Mouse (Mus musculus): ENCODE measurements around the gene Cpsf2.

Cpsf2 gene

DNA sequence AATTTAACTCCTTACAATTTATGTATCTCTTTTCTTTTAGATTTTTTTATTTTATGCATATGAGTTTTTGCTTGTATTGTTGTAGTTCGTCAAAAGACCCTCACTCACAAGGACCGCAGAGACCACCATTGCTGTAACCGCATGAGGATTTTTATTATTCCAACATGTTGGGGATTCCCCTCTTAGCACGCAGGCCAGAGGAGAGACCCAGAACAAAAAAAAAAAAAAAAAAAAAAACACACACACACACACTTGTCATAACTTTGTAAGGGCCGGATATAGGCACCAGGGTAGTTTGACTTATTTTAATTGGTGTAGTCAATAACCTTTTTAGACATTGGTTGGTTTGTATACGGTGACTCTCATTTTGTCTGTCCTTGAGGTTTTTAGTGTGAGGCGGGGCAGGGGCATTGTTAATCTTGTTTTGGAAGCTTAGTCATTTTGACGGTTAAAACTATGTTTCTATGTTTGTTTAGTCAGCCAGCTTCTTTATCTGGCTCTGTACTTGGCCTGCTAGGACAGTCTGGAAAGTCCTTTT, 3.5 kb downstream of the Cpsf2 start:
- in situ Hi-C loops (cut with MboI; ENCODE audit: low sequenced_read_pairs): loop anchor here (25.0 kb wide), 1 partner anchor 483 kb away; the partner anchor contains the start of gene Golga5

DNA sequence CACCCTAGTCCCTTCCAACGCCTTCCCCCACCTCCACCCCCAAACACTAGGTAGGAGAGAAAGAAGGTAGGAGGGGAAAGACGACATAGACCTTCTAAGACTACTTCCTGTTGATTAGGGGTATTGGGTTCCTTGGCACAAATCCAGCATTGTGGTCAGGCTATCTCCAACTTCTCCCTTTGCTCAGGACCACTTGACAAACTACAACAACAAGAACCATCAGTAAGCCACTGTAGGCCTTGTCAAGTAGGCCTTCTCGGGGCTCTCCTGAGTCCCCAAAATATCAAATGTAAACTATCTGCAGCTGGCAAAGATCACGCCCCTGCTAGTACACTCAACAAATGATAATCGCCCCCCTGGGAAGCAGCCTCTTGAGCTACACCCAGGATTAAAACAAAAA, 4.5 kb downstream of the Cpsf2 start:
- in situ Hi-C loops (cut with MboI; ENCODE audit: low sequenced_read_pairs): loop anchor here (25.0 kb wide), 1 partner anchor 482 kb away; the partner anchor contains the start of gene Golga5

DNA sequence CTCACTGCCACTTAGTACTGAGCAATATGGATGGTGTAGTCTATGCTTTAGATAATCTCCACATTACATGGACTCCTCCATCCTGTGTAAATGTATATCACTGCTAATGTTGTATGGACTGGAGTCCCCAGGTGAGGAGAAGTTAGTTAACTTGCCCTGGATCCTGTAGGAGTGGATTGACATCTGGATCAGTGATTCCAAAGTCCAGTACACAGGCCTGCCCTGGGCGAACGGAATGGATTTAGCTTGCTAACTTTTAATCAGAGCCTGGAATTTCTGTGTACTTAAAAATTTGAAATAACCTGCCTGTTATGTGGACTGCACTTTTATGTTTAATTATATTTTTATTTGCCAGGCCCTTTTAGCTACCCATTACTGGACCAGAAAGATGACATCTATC, 5.8 kb downstream of the Cpsf2 start:
- in situ Hi-C loops (cut with MboI; ENCODE audit: low sequenced_read_pairs): loop anchor here (25.0 kb wide), 1 partner anchor 481 kb away; the partner anchor contains the start of gene Golga5

DNA sequence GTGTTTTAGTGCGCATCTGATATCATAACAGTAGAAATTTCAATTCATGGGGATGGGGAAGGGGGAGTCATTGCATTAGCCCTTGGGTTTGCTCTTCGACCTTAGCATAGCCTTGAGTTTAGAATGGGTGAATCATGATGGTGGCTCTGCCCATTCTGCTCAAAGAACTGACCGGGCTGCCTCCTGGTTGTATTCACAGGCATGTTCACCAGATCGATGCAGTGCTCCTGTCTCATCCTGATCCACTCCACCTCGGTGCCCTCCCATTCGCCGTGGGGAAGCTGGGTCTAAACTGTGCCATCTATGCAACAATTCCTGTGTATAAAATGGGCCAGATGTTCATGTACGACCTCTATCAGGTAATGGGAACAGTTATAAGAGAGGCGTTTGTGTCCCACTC, 7.2 kb downstream of the Cpsf2 start:
- in situ Hi-C loops (cut with MboI; ENCODE audit: low sequenced_read_pairs): loop anchor here (25.0 kb wide), 1 partner anchor 479 kb away; the partner anchor contains the start of gene Golga5

DNA sequence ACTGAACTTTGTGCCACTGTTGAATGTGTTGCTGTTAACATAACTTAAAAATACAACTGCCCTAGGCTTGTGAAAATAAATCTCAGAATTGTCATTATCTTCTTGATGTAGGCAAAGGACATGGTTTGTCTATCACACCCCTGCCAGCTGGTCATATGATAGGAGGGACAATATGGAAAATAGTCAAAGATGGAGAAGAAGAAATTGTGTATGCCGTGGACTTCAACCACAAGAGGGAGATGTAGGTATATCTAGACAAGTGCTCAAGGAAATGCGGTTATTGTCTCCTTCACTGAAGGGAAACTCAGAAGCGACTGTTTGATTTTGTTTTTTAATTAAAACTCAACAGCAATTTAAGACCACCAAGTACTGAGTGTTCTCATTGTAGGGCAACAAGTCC, 9.3 kb downstream of the Cpsf2 start:
- in situ Hi-C loops (cut with MboI; ENCODE audit: low sequenced_read_pairs): loop anchor here (25.0 kb wide), 1 partner anchor 477 kb away; the partner anchor contains the start of gene Golga5

DNA sequence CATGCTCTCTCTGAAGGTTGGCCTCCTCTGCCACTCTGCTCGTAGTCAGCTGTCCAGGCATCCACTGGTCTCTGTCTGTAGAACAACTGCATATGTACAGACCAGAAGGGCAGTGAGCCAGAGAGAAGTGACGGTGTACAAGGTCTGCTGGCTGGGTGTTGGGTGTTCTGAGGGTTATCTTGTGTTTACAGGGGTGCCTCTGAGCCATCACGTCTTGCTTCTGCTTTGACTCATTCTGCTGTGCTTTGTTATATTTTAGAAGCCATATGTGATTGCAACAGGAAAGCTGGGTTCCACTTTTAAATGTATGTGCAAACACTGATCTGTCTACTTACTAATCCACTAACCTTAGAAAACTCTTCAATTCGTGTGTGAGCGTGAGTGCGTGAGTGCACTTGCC, 11.9 kb downstream of the Cpsf2 start:
- in situ Hi-C loops (cut with MboI; ENCODE audit: low sequenced_read_pairs): loop anchor here (25.0 kb wide), 1 partner anchor 475 kb away; the partner anchor contains the start of gene Golga5

DNA sequence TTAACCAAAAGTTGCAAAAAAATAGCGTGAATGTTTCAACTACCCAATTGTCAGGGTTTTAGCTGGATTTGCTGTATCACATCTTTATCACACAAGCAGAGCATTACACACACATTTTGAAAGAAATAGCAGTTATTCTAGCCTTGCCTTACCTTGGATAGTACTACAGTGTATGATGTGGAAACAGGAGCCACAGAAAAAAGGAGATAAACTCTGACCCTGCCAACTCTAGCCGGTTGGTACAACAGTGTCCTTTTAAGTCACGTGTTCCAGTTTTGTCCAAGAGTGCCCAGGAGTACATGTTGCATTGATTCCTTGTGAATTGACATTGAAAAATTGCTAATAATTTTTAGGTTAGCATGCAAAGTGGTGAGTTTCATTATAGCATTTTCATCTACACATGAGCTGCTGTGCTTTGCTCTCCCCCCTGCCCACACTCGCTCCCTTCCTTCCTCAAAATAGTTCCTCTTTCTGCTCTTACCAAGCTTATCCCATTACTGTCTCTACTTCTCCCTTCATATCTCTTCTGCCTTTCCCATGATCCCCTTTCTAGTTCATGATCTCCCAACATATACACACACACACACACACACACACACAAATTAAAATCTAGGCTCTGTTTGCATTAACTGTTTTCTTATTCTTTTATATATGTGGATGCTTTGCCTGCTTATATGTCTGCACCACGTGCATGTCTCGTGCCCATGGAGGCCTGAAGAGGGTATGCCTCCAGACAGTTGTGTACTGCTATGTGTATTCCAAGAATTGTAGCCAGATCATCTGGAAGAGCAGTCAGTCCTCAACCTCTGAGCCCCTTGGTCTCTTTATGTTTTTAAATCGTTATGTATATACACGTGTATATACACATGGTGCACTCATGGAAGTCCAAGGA, 19.0 kb downstream of the Cpsf2 start:
- in situ Hi-C loops (cut with MboI; ENCODE audit: low sequenced_read_pairs): loop anchor here (5.0 to 25.0 kb wide), 2 partner anchors 392 to 467 kb away; partner anchors contain the start of gene Golga5

DNA sequence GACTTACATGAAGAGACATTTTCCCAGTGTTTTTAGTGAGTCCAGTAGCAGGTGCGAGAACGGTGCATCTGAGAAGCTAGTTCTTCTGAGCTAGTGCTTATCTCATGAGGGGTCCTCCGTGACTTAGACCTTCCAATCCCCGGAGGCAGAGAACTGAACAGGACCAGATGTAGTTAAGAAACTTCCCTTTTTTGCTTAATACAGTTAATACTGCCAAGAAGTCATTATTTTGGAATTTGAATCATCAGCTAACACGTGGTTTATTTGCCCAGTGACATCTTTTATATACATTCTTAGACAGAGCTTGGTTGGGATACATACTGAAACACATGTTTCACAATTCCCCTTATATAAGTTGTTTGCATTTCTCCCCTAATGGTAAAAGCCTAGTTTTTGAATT, 23.1 kb downstream of the Cpsf2 start:
- in situ Hi-C loops (cut with MboI; ENCODE audit: low sequenced_read_pairs): loop anchor here (25.0 kb wide), 1 partner anchor 463 kb away; the partner anchor contains the start of gene Golga5

DNA sequence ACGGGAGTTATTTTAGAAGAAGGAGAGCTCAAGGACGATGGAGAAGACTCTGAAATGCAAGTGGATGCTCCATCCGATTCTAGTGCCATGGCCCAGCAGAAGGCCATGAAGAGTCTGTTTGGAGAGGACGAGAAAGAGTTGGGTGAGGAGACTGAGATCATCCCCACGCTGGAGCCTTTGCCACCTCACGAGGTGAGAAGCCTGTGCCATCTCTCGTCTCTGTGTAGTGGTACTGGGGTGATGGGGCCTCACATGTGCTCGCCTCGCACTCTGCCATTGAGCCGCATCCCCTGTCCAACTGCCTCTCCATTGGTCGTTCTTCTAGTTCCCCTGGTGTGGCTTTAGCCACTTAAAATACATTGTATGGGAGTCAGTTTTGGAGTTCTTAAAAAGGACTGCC, 25.0 kb downstream of the Cpsf2 start:
- in situ Hi-C loops (cut with MboI; ENCODE audit: low sequenced_read_pairs): no loop called here

DNA sequence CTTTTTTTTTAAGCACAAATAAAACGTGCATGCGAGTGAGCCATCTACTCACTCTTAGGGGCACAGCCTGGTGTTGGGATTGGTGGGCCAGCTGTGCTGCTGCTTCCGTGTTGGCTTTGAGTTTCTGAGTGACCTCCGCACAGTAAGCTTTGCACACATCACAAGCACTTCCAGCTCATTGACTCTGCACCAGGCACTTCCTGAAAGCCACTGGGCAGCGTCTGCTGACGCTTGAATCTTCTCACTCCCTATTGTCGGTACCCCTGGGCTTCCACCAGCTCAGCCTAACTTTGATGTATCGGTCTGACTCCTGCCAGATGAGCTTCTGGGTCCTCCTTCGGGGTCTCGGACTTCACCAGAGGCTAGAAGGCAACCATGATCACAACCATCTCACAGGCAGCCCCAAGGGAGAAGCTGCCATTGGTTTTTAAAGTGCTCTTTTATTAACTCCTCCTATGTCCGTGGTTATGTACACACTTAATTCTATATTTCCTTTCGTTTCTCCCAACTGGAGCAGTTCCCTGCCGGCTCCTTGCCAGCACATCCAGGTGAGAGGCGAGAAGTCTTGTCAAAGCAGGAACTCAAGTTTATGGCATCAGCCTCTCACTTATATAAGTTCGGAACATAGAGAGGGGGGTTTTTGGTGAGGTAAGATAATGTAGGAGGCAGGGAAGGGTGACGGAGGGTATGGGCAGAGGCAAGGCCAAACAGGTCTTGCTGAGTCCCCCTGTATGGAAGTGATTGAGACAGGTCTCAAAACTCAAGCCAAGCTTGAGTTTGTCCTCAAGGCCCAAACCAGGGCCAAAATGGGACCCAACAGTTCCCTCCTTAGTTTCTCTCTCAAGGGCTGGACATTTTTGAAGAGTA, 32.6 kb downstream of the Cpsf2 start:
- in situ Hi-C loops (cut with MboI; ENCODE audit: low sequenced_read_pairs): no loop called here

DNA sequence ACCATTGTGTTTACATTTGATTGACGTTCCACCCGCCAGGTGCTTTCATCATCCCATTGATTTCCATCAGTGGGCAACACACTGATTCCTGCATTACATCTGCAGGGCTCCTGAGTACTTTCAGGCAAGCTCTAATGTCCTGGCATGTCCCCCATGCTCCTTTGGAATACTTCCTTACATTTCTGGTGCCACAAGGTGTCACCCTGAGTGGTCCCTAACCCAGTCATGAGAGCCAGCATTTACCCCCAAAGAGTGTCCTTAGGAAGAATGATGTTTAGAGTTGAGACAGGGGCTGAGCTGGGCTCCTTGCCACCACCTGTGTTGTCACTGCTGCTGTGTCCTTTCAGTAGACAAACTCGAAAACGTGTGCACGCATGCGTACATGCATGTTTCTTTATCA, 33.8 kb downstream of the Cpsf2 start:
- in situ Hi-C loops (cut with MboI; ENCODE audit: low sequenced_read_pairs): no loop called here

DNA sequence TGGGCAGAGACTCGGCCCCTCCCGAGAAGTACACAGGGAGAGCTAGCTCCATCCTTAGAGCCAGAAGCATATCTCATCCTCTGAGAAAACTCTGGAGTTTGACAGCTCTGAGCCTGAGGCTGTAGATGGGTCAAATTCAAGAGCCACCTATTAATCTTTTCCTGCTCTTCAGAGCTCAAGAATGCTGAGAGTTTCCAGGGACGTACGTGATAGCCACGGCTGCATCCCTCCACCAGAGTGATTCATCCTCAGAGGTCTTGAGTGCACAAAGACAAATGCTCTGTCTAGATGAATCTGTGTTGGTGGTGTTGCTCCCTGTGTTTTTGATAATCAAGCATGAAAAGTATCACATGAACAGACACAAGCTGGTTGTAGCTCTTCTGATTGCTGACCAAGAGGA, 38.6 kb downstream of the Cpsf2 start:
- in situ Hi-C loops (cut with MboI; ENCODE audit: low sequenced_read_pairs): no loop called here

DNA sequence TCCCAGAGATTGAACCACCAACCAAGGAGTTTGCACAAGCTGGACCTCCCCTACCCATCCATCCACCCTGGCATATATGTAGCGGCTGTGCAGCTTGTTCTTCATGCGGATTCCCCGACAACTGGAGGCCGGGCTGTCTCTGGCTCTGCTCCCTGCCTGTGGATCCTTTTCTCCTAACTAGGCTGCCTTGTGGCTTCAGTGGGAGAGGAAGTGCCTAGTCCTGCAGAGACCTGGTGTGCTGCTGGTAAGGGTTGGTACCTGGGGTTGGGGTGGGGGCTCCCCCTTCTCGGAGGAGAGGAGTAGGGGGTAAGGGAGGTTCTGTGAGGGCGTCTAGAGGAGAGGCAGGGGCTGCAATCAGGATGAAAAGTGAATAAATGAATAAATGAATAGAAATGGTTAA, 39.3 kb downstream of the Cpsf2 start:
- in situ Hi-C loops (cut with MboI; ENCODE audit: low sequenced_read_pairs): no loop called here

DNA sequence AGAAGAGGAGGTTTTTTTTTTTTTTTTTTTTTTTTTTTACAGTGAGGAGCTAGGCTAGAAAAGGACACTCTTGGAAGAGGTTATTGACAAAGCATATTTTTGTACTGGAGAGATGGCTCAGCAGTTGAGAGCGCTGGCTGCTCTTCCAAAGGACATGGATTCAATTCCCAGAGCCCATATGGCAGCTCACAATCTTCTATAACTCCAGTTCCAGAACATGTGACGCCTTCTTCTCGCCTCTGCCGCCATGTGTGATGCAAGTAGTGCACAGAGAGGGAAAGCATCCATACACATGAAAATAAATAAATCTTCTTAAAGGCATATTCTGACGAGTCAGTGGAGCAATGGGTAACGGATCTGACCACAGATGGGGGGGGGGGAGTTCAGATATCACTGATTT, 46.1 kb downstream of the Cpsf2 start:
- in situ Hi-C loops (cut with MboI; ENCODE audit: low sequenced_read_pairs): no loop called here

DNA sequence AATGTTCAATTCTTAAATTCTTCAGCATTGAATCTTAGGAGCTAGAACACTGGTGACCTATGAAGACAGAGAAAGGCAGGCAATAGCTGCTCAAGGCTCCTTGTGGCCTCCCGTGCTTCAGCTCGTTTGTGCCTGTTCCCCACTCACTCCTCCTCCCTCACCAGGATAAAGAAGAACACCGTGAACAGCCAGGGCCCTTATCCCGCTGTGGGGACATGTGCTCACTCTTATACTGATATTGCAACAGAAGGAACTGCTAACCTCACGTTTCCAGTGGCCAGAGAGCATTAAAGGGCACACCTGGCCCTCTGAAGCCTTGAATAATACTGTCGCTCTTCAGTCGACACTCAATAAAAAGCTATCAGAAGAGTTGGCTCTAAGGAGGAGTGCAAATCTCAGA, 53.4 kb downstream of the Cpsf2 start:
- in situ Hi-C loops (cut with MboI; ENCODE audit: low sequenced_read_pairs): no loop called here

DNA sequence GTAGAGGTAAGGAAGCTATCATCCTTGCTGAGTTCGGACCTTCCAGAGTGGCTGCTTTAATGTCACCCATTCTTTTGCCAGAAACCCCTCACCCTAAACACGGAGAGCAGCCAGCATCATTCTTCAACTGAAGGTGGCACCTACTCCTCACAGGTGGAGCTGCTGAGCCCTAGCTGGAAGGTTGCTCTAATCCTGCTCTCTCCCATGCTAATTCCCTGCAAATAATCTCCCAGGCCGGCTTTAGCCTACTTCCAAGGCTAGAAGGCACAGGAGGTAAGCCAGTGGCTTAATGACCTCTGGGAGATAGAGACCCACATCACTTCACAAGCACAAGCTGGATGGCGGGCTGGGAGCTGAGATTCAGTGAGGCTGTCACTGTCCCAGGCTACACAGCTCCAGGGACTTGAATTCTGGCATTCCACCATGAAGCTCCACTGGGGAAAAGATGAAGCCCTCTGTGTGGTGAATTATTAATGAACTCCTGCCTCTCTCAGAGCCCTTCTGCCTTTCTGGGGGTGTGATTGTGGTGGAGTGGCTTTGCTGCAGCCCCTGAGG, 54.2 kb downstream of the Cpsf2 start:
- in situ Hi-C loops (cut with MboI; ENCODE audit: low sequenced_read_pairs): no loop called here

DNA sequence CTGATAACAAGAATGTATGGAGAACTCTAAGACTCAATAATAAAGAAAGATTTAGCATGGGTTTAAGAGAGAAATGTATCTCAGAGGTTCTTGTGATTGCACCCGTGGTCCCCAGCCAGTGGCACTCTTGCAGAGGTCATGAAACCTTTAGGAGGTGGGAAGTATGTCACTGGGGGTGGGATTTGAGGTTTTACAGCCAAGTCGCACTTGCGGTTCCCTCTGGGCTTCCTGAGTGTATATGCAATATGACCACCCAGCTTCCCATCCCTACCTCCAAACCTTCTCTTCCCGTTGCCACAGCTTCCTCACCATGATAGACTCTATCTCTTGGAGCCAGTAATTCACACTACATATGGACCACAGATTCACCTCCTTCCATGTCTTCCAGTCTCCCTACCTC, 59.1 kb downstream of the Cpsf2 start:
- in situ Hi-C loops (cut with MboI; ENCODE audit: low sequenced_read_pairs): no loop called here

DNA sequence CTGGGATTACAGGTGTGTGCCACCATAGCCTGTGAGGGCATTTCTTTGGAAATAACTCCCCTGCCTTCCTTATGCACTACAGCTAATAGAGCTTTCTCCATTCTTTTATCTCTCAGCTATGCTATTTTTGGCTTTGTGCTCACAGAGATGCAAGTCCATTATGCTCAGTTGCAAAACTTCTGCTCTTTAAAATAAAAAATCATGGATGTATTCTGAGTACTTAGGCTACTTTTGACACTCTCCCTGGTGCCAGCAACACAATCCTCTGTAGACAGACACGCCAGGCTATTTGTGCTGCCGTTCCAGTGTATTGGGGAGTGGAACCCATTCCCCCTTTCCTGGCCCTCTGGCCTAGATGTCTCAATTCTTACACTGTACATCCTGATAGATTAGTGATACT, 64.1 kb downstream of the Cpsf2 start:
- in situ Hi-C loops (cut with MboI; ENCODE audit: low sequenced_read_pairs): no loop called here

DNA sequence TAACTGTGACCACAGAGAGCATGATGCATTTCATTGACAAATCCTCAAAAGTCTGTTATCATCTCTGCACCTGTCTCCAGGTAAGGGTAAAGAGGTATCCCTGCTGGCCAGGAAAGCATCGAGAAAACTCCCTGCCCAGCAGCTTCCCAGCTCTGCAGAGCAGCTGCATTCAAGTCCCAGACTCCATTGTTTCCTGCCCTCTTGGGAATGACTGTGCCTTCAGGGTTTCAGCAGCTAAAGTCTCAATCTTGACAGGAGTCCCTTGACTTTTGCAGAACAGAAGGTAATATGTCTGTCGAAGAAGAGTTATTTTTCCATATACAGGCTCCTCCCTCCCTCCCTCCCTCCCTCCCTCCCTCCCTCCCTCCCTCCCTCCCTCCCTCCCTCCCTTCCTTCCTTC, 65.9 kb downstream of the Cpsf2 start:
- in situ Hi-C loops (cut with MboI; ENCODE audit: low sequenced_read_pairs): no loop called here

DNA sequence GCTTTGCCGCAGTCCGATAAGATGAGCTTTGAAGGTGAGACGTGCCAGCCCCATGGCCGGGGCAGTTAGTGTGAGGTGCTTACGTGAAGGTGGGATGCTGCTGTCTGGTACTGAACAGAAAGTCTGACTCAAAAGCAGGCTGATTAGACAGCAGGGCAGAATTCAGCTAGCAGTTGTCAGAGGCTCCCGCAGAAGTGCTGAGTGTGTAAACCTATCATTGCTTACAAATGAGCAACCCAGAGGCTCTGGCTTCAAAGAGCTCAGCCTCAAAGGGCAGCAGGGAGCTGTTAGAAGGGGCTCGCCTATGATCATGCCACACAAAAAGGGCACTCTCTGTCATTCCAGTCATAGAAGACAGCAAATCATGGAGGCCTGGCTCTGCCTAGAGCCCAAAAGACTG, 66.5 kb downstream of the Cpsf2 start:
- in situ Hi-C loops (cut with MboI; ENCODE audit: low sequenced_read_pairs): no loop called here

DNA sequence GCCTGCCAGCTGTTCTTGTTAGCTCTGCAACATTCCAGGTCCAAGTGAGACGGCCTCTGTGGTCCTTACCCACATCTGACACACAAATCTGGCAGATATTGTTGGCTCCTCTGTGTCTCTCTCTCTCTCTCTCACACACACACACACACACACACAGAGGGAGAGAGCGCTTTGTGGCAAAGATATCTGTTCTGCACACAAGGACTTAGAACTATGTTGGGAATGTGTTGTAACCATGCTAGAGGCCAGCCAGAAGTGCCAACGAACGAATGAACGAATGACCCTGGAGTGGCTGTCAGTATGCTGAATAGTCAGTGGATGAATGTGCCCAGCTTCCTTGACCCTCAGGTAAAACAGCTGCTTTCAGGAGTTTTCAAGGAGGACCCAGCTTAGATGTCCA, 68.1 kb downstream of the Cpsf2 start:
- in situ Hi-C loops (cut with MboI; ENCODE audit: low sequenced_read_pairs): no loop called here
